Mouse (Mus musculus): ENCODE measurements at regions not wholly inside any gene's neighbourhood (a gene's known extent, or its start where the extent isn't known, plus 50 kb on each side); places are given as distances from the start of the nearest gene placed in this dataset.

- TF ChIP-seq POLR2A (IDR thresholded peaks at IDR 0.05; ENCODE audit: control insufficient read depth, extremely low read depth, insufficient read depth, low read length, poor library complexity) (no peak), CTCF (IDR thresholded peaks at IDR 0.05; ENCODE audit: borderline replicate concordance, control insufficient read depth, extremely low read depth, insufficient read depth, low read length, poor library complexity) (no peak)
These were observed 68.4 kb upstream of the Tpm1 start for GRCm38 (mm10) chr9:67117639-67118038.

All from thymus, adult 2 months (tissue).